Mouse (Mus musculus): ENCODE data around the gene Rbm20.

GRCm38 (mm10) chr19:53749326-53749725 is 72.2 kb downstream of the Rbm20 start:
- TF ChIP-seq CTCF (IDR thresholded peaks at IDR 0.05; ENCODE audit: low read depth, low read length) (no peak), POLR2A (IDR thresholded peaks at IDR 0.05; ENCODE audit: borderline replicate concordance, low read depth, low read length) (no peak)

Measured in bone marrow macrophage, adult 2 months (primary cell).